Mouse (Mus musculus): Measurements from ENCODE around the gene Olfr957. TPM values are rescaled to one million over a fixed set of nuclear protein-coding genes. Genes with fewer than 3 reads are reported as not detected.

Olfr957 gene
- polyA plus RNA-seq (2015; fragmentation: Nextera tagmentation; extraction: Ambion mirVana) = not detected in 2 replicates

DNA sequence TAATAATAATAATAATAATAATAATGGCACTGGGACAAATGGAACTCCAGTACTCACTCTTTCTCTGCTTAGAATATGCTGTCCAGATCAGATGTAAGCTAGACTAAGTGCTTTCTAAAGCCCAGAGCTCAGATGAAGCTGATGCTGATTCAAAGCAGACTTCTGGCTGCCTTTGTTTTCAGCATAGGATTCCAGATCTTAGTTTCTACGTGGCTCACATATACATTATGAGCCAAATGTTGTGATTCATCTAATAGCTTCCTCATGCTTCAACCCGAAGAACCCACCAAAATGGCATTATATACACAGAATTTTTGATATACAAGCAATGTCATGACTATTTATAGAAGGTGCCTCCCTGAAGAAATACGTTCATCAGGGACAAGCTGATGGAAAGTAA lies at the start of gene Olfr957:
Gene Olfr957, minus strand, starts transcription at position 279 of the 400 bp plus-strand sequence.
- H3K9ac ChIP-seq = no peak within 1 kb of the TSS
- H3K4me2 ChIP-seq = no peak within 1 kb of the TSS
- no peaks in the 10 kb centered on the region for H3K4me1 ChIP-seq
- WGBS = 44% methylated on average over 3 of the region's 3 CpGs
- H3K36me3 ChIP-seq = no peaks in the 10 kb centered on the region
- H3K4me3 ChIP-seq = no peak within 1 kb of the TSS
- H3K9me3 ChIP-seq = no peaks in the 10 kb centered on the region
- no peaks in the 10 kb centered on the region for H3K27me3 ChIP-seq
- H3K27ac ChIP-seq = no peak within 1 kb of the TSS
- no peak for ATAC-seq (ENCODE audit: borderline replicate concordance, extremely low read depth, low FRiP score, low TSS enrichment)

DNA sequence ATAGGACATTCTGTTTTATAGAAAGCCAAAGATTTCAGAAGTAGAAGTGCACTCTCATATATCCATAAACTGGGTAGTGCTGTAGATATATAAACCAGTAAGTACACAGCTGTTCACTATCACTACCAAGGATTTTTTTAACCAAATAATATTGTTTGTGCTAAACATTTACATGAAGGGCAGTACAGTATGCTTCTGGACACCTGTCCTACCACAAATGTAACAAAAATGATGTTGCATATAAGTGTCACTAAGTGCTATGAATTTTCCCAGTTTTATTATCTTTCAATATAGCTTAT lies 42.7 kb upstream of the Olfr957 start:
- ATAC-seq (ENCODE audit: borderline replicate concordance, extremely low read depth, low FRiP score, low TSS enrichment) = no peak
- H3K4me1 ChIP-seq = no peaks in the 10 kb centered on the region
- no peak overlapping the region for H3K4me3 ChIP-seq
- no peak overlapping the region for H3K4me2 ChIP-seq
- no peaks in the 10 kb centered on the region for H3K27me3 ChIP-seq
- H3K9me3 ChIP-seq = no peaks in the 10 kb centered on the region
- no peak overlapping the region for H3K27ac ChIP-seq
- no peak overlapping the region for H3K9ac ChIP-seq
- H3K36me3 ChIP-seq = no peaks in the 10 kb centered on the region

DNA sequence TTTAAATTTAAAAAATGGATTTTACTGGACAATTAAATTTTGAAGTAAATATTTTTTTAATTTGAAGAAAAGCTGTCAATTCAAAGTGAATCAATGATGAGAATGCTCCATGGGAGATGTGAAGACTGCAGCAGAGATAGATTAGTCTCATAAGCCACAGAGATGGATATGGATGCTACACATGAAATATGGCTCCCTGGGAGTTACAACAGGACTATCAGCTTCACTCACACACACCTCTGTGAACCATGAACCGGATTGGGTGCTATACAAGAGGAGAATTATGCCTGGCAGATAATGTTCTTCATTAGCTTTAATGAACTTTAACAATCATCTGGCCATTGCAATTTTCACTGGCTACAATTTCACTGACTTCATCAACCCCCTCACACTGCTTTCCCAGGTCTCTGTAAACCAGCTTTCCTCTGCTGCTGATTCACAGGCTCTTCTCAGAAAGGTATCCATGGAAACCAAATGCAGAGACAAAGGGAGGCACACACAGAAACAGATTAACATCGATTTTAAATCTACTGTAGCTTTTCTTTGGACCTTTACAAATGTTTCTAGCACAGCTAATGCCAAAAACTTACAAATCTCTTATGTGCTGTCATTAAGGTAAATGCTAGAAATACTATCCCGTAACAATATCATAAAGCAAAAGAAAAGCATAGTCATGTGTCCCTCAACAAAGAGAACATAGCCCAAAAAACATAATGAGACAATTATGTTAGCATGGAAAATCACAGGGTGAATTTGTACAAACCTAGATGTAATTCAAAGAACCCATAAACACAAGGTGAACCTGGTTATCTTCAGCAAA lies 42.1 kb upstream of the Olfr957 start:
- ATAC-seq (ENCODE audit: borderline replicate concordance, extremely low read depth, low FRiP score, low TSS enrichment) = no peak
- Histone ChIP-seq H3K27ac (no peak overlapping the region), H3K27me3 (no peaks in the 10 kb centered on the region), H3K4me3 (no peak overlapping the region), H3K9ac (no peak overlapping the region), H3K4me1 (no peaks in the 10 kb centered on the region), H3K9me3 (no peaks in the 10 kb centered on the region), H3K4me2 (no peak overlapping the region), H3K36me3 (no peaks in the 10 kb centered on the region)
- WGBS = 57% methylated on average over 3 of the region's 3 CpGs

DNA sequence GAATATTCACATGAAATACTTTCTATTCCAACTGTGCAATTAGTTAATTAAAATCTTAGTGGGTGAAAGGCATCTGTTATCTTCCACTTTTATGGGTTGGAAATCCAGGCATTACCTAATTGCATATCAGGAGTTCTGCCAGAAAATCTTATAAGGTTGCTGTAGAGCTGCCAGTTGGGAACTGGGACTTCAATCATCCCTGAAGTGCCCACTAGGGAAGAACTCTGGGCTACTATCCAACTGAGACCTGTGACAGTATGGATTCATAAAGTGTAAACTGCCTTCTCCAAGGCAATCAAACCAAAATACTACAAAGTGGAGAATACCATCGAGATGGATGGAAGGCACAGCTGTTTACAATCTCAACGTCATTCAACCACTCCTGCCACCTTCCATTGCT lies 38.3 kb upstream of the Olfr957 start, which contains the start of gene Olfr958:
Gene Olfr958, minus strand, starts transcription at position 109 of the 400 bp plus-strand sequence.
- no peaks in the 10 kb centered on the region for H3K9me3 ChIP-seq
- no peak within 1 kb of the TSS for H3K4me3 ChIP-seq
- no peaks in the 10 kb centered on the region for H3K4me1 ChIP-seq
- H3K27me3 ChIP-seq = no peaks in the 10 kb centered on the region
- no peak within 1 kb of the TSS for H3K27ac ChIP-seq
- 52% methylated on average over 2 of the region's 2 CpGs for WGBS
- no peak within 1 kb of the TSS for H3K4me2 ChIP-seq
- ATAC-seq (ENCODE audit: borderline replicate concordance, extremely low read depth, low FRiP score, low TSS enrichment) = no peak
- H3K36me3 ChIP-seq = no peaks in the 10 kb centered on the region
- no peak within 1 kb of the TSS for H3K9ac ChIP-seq

DNA sequence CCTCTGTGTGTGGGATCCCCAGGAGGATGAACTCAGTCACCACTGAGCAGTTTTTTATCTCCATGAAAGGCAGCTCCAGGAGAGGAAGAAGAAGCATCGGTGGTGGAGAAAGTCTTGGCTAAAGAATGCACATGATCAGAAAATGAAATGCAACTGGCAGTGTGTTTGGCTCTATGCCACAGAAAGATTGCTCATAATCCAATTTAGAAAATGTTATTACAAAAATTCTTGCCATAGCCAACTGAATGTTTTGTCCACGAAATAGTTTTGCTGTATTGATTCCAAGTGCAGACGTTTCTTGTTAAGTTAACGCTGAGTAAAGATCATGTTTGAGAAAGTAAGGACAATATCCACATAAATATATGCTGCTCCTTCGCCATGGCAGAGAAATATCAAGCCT lies 35.2 kb upstream of the Olfr957 start:
- no peak for ATAC-seq (ENCODE audit: borderline replicate concordance, extremely low read depth, low FRiP score, low TSS enrichment)
- H3K4me3 ChIP-seq = no peak overlapping the region
- H3K4me2 ChIP-seq = no peak overlapping the region
- no peaks in the 10 kb centered on the region for H3K27me3 ChIP-seq
- no peak overlapping the region for H3K27ac ChIP-seq
- no peaks in the 10 kb centered on the region for H3K4me1 ChIP-seq
- H3K36me3 ChIP-seq = no peaks in the 10 kb centered on the region
- WGBS = 52% methylated on average over 5 of the region's 5 CpGs
- no peaks in the 10 kb centered on the region for H3K9me3 ChIP-seq
- no peak overlapping the region for H3K9ac ChIP-seq

DNA sequence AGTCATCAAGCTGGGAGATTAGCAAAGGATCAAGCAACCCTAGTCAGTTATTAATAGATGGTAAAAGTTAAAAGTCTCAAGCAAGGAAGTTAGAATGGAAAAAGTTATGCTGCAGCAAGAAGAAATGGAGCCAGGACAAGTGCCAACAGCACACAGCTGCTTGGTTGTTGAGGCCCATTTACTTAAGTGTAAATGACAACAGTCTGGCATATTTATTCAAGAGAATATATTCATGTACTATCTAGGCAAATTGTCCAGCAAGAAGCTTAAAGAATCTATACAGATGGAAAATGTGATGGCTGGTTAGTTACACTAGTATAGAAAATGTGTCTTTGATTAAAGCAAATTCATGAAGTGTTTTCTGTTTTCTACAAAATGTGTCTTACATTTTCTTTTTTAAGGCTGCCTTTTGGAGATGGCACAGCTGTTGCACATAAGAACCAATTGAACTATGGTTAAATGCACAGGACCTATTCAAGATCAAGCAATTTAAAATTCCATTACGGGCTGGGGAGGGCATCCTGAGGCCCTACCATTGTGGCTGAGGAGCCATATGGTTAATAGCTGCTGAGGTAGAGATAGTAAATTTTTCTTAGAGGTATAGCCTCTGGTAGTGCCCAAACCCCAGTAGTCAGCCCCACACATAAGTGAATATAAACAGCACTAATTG lies 8.1 kb upstream of the Olfr957 start:
- Histone ChIP-seq H3K27ac (no peak overlapping the region), H3K4me1 (no peaks in the 10 kb centered on the region), H3K9ac (no peak overlapping the region), H3K9me3 (no peaks in the 10 kb centered on the region), H3K36me3 (no peaks in the 10 kb centered on the region), H3K4me2 (no peak overlapping the region), H3K27me3 (no peaks in the 10 kb centered on the region), H3K4me3 (no peak overlapping the region)
- WGBS = 65% methylated on average over 1 of the region's 1 CpGs
- ATAC-seq (ENCODE audit: borderline replicate concordance, extremely low read depth, low FRiP score, low TSS enrichment) = peak; percentile 81; the same call in 1 of the 2 replicates

DNA sequence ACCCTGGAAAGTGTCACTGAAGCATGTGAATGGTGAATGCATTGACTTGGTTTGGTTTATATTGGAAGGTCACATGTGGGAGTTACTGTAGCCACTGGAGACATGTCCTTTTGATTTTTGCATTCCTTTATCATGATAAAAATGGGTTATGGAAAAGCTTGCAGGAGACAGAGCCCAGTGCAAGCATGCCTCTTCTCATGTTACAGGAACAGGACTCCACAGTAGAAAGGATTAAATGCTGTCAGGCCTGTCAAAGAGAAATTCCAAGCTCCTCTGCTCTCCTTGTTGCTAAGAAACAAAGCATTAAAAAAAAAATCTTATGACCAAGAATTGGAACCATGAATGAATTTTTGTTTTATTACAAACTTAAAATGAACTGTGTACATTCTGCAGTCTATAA lies 3.0 kb upstream of the Olfr957 start:
- Histone ChIP-seq H3K4me1 (no peaks in the 10 kb centered on the region), H3K36me3 (no peaks in the 10 kb centered on the region)

DNA sequence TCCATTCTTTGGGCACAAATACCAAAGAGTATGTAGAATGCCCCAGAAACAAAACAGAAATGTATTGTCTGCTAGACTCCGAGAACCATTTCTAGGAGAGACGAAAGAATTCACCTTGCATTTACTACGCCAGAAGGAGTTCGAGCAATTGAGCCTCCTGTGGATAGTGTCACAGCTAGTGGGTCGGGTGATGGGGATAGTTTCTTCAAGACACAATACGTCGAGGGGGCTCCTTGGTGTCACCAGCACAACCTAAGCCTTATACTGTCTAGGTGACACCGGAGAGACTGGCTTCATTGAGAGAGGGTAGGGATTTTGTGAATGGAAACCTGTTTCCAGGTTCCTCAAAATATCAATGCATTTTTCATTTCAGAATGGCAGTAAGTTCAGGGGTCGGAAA lies 6.2 kb downstream of the Olfr957 start:
- Histone ChIP-seq H3K4me1 (no peaks in the 10 kb centered on the region), H3K27me3 (no peaks in the 10 kb centered on the region), H3K36me3 (no peaks in the 10 kb centered on the region), H3K4me2 (no peak overlapping the region), H3K27ac (no peak overlapping the region), H3K9me3 (no peaks in the 10 kb centered on the region), H3K4me3 (no peak overlapping the region), H3K9ac (no peak overlapping the region)
- WGBS = 83% methylated on average over 9 of the region's 9 CpGs
- no peak for ATAC-seq (ENCODE audit: borderline replicate concordance, extremely low read depth, low FRiP score, low TSS enrichment)

More for the DNA sequence above, 3.0 kb upstream of the Olfr957 start:
- no peak overlapping the region for H3K9ac ChIP-seq
- no peak overlapping the region for H3K4me3 ChIP-seq
- no peaks in the 10 kb centered on the region for H3K9me3 ChIP-seq
- no peak overlapping the region for H3K4me2 ChIP-seq
- no peak for ATAC-seq (ENCODE audit: borderline replicate concordance, extremely low read depth, low FRiP score, low TSS enrichment)
- no peaks in the 10 kb centered on the region for H3K27me3 ChIP-seq
- no peak overlapping the region for H3K27ac ChIP-seq

DNA sequence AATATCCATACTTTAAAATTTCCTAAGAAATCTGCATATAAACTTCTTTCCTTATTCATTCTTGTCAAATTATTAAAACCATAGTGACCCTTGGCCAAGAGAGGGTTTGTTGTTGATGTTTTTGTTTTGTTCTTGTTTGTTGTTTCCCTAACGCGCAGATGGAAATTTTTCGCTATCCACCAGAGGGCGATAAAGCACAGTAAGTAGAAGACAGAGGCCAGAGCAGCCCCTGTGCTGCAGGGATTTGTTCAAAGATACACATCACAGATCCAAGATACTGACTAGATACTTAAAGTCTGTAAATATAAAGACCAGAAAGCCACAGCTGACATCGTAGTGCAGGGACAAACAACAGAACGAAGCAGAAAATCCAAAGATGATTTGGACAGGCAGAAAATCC lies 6.6 kb downstream of the Olfr957 start:
- 7% methylated on average over 6 of the region's 6 CpGs for whole genome bisulfite sequencing
- no peak overlapping the region for H3K9ac ChIP-seq
- no peaks in the 10 kb centered on the region for H3K9me3 ChIP-seq
- H3K27me3 ChIP-seq = no peaks in the 10 kb centered on the region
- no peaks in the 10 kb centered on the region for H3K36me3 ChIP-seq
- H3K4me2 ChIP-seq = no peak overlapping the region
- no peak for ATAC-seq (ENCODE audit: borderline replicate concordance, extremely low read depth, low FRiP score, low TSS enrichment)
- H3K4me3 ChIP-seq = no peak overlapping the region
- no peak overlapping the region for H3K27ac ChIP-seq
- H3K4me1 ChIP-seq = no peaks in the 10 kb centered on the region

DNA sequence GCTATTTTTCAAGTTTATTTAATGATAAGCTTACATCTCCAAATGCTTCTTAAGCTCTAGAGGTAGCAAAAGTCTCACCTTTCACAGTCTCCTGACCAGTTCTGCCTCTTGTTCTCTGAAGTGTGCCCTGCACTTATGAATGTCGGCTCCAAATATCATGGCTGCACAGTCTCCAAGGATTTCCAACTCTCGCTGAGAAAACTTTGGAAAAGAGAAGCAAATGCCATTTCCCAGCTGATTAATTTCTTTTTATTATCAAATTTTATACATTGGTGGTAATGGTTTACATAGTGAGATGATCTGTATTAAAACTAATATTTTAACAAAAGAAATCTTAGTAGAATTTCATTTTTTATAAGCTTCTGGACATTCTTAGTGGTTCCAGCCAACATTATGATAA lies 21.7 kb downstream of the Olfr957 start, which contains the start of gene Olfr44:
Gene Olfr44, minus strand, starts transcription at position 101 of the 400 bp plus-strand sequence.
- Histone ChIP-seq H3K27me3 (no peaks in the 10 kb centered on the region), H3K9ac (no peak within 1 kb of the TSS), H3K4me2 (no peak within 1 kb of the TSS), H3K9me3 (no peaks in the 10 kb centered on the region), H3K27ac (no peak within 1 kb of the TSS), H3K4me1 (no peaks in the 10 kb centered on the region), H3K36me3 (no peaks in the 10 kb centered on the region), H3K4me3 (no peak within 1 kb of the TSS)
- WGBS = 59% methylated on average over 2 of the region's 2 CpGs
- ATAC-seq (ENCODE audit: borderline replicate concordance, extremely low read depth, low FRiP score, low TSS enrichment) = no peak

DNA sequence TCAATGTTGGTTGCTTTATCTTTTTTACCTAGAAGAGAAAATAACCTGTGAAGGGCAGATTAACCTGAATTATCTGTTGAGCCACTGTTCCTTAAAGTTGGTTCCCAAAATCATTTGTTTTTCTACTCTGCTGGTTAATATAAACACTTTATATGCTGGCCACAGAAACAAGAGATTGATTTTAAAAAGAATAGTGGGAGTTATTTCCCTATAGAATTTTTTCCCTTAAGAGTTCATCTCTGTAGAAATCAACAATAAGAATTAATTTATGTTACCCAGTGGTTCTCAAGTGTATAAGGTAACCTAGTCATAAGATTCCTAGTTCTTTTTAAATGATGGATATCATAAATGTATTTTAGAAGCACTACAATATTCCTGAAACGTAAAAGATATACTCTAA lies 43.8 kb downstream of the Olfr957 start, which contains the start of gene Olfr955:
Gene Olfr955, minus strand, starts transcription at position 101 of the 400 bp plus-strand sequence.
- WGBS = 38% methylated on average over 1 of the region's 1 CpGs
- ATAC-seq (ENCODE audit: borderline replicate concordance, extremely low read depth, low FRiP score, low TSS enrichment) = no peak

More for the DNA sequence above, 43.8 kb downstream of the Olfr957 start, which contains the start of gene Olfr955:
- Histone ChIP-seq H3K4me3 (no peak within 1 kb of the TSS), H3K36me3 (no peaks in the 10 kb centered on the region), H3K9me3 (no peaks in the 10 kb centered on the region), H3K27me3 (no peaks in the 10 kb centered on the region), H3K4me1 (no peaks in the 10 kb centered on the region), H3K9ac (no peak within 1 kb of the TSS), H3K4me2 (no peak within 1 kb of the TSS), H3K27ac (no peak within 1 kb of the TSS)

Data from lung, embryonic 15.5 days (tissue).